26 mouse cellular contexts compared by ENCODE assay signal in genomic region chr4:51627289-51627688, GRCm38 (mm10).
DNase-seq lines count a peak whose midpoint lies in the region; ATAC-seq and TF ChIP-seq lines count a peak whose summit lies in the region.
"Had no signal": no experiment of that assay in that cellular context is flagged by ENCODE, and none has a peak within 500 bp of the region (broad histone marks: within the 10 kb centered on the region; RNA-seq: fewer than 3 reads in every experiment).

No protein-coding gene starts in this region.

- ATAC-seq in forebrain, embryonic 16.5 days, result peak; percentile 49; the same call in 1 of the 2 replicates
- no peak for ATAC-seq in hindbrain, postnatal 0 days
- ATAC-seq in hindbrain, embryonic 11.5 days (ENCODE audit: low FRiP score), result no peak
- ATAC-seq in neural tube, embryonic 15.5 days (ENCODE audit: low FRiP score), result peak; percentile 69; the same call in 1 of the 2 replicates
- ATAC-seq: forebrain, embryonic 15.5 days; liver, embryonic 12.5 days; liver, postnatal 0 days had no signal

- H3K4me1 ChIP-seq in forebrain, embryonic 16.5 days (replicated peaks; ENCODE audit: control insufficient read depth, insufficient read depth, low read length), result no peaks in the 10 kb centered on the region
- H3K4me1 ChIP-seq in forebrain, embryonic 10.5 days, result no peaks in the 10 kb centered on the region
- H3K4me1 ChIP-seq in hindbrain, postnatal 0 days (ENCODE audit: insufficient read depth, low read length), result no peaks in the 10 kb centered on the region
- H3K4me1 ChIP-seq in hindbrain, embryonic 11.5 days (replicated peaks; ENCODE audit: control insufficient read depth, insufficient read depth, low read length), result no peaks in the 10 kb centered on the region
- no peaks in the 10 kb centered on the region for H3K4me1 ChIP-seq in neural tube, embryonic 15.5 days
- H3K4me1 ChIP-seq: forebrain, embryonic 15.5 days; hindbrain, embryonic 10.5 days; kidney, embryonic 15.5 days; liver, embryonic 12.5 days; neural tube, embryonic 12.5 days had no signal

- no peak overlapping the region for H3K9ac ChIP-seq in forebrain, embryonic 16.5 days (replicated peaks; ENCODE audit: low read depth, low read length)
- no peak overlapping the region for H3K9ac ChIP-seq in hindbrain, postnatal 0 days (replicated peaks; ENCODE audit: low read length)
- no peak overlapping the region for H3K9ac ChIP-seq in hindbrain, embryonic 11.5 days (ENCODE audit: low read depth, low read length)
- no peak overlapping the region for H3K9ac ChIP-seq in neural tube, embryonic 15.5 days (replicated peaks)
- H3K9ac ChIP-seq: forebrain, embryonic 15.5 days; kidney, embryonic 15.5 days; liver, embryonic 12.5 days; liver, postnatal 0 days; neural tube, embryonic 12.5 days had no signal

- H3K4me2 ChIP-seq in forebrain, embryonic 16.5 days (ENCODE audit: low read length), result no peak overlapping the region
- H3K4me2 ChIP-seq in hindbrain, postnatal 0 days (ENCODE audit: low read depth, low read length), result no peak overlapping the region
- H3K4me2 ChIP-seq in hindbrain, embryonic 11.5 days (replicated peaks; ENCODE audit: low read depth, low read length), result no peak overlapping the region
- no peak overlapping the region for H3K4me2 ChIP-seq in neural tube, embryonic 15.5 days
- H3K4me2 ChIP-seq: forebrain, embryonic 15.5 days; kidney, embryonic 15.5 days; liver, embryonic 12.5 days; neural tube, embryonic 12.5 days had no signal

- no peak for TF ChIP-seq CTCF in hindbrain, postnatal 0 days (IDR thresholded peaks at IDR 0.05; ENCODE audit: low read depth)

- no peak overlapping the region for H3K27ac ChIP-seq in forebrain, embryonic 16.5 days (ENCODE audit: low read length)
- no peak overlapping the region for H3K27ac ChIP-seq in forebrain, embryonic 10.5 days
- H3K27ac ChIP-seq in hindbrain, postnatal 0 days, result no peak overlapping the region
- no peak overlapping the region for H3K27ac ChIP-seq in hindbrain, embryonic 11.5 days (ENCODE audit: low read depth, low read length)
- H3K27ac ChIP-seq in neural tube, embryonic 15.5 days (replicated peaks), result no peak overlapping the region
- H3K27ac ChIP-seq: forebrain, embryonic 15.5 days; hindbrain, embryonic 10.5 days; kidney, embryonic 15.5 days; layer of hippocampus, adult 2 months; left cerebral cortex, adult 2 months; liver, embryonic 12.5 days; neural tube, embryonic 12.5 days had no signal

- no peaks in the 10 kb centered on the region for H3K36me3 ChIP-seq in forebrain, embryonic 16.5 days (ENCODE audit: control insufficient read depth, insufficient read depth)
- H3K36me3 ChIP-seq in forebrain, embryonic 10.5 days (replicated peaks), result no peaks in the 10 kb centered on the region
- H3K36me3 ChIP-seq in hindbrain, postnatal 0 days (ENCODE audit: insufficient read depth, low read length), result no peaks in the 10 kb centered on the region
- no peaks in the 10 kb centered on the region for H3K36me3 ChIP-seq in hindbrain, embryonic 11.5 days (ENCODE audit: control insufficient read depth, insufficient read depth, low read length)
- no peaks in the 10 kb centered on the region for H3K36me3 ChIP-seq in neural tube, embryonic 15.5 days
- H3K36me3 ChIP-seq: forebrain, embryonic 15.5 days; G1E; hindbrain, embryonic 10.5 days; kidney, embryonic 15.5 days; liver, embryonic 12.5 days; neural tube, embryonic 12.5 days had no signal

- H3K27me3 ChIP-seq in forebrain, embryonic 16.5 days (replicated peaks; ENCODE audit: control insufficient read depth, insufficient read depth, low read length), result no peaks in the 10 kb centered on the region
- no peaks in the 10 kb centered on the region for H3K27me3 ChIP-seq in forebrain, embryonic 10.5 days (ENCODE audit: poor library complexity, severe bottlenecking)
- H3K27me3 ChIP-seq in hindbrain, postnatal 0 days (ENCODE audit: insufficient read depth, low read length), result no peaks in the 10 kb centered on the region
- no peaks in the 10 kb centered on the region for H3K27me3 ChIP-seq in hindbrain, embryonic 11.5 days (ENCODE audit: control insufficient read depth, insufficient read depth, low read length)
- no peaks in the 10 kb centered on the region for H3K27me3 ChIP-seq in neural tube, embryonic 15.5 days (replicated peaks)
- H3K27me3 ChIP-seq: forebrain, embryonic 15.5 days; kidney, embryonic 15.5 days; liver, embryonic 12.5 days; neural tube, embryonic 12.5 days had no signal

- no peak for DNase-seq in forebrain, embryonic 10.5 days (ENCODE audit: extremely low spot score, low spot score)
- DNase-seq in hindbrain, postnatal 0 days (ENCODE audit: low spot score), result peak; percentile 23
- no peak for DNase-seq in hindbrain, embryonic 11.5 days (ENCODE audit: low spot score)
- no peak for DNase-seq in neural tube, embryonic 10.5 days (ENCODE audit: extremely low spot score, low spot score)
- DNase-seq in telencephalon, adult 2 months (ENCODE audit: low read depth, low spot score), result peak; percentile 10
- no peak for DNase-seq in lung, postnatal 4 days
- DNase-seq: adrenal gland, postnatal 10 days; cerebellum, adult 18-20 months; cerebellum, postnatal 10 days; gastrocnemius, postnatal 14 days; heart, postnatal 14 days; kidney, adult 18-20 months; kidney, postnatal 36 days; left cerebral cortex, postnatal 4 days; liver, postnatal 0 days had no signal

- no peak overlapping the region for H3K4me3 ChIP-seq in forebrain, embryonic 16.5 days (replicated peaks; ENCODE audit: low read length)
- no peak overlapping the region for H3K4me3 ChIP-seq in forebrain, embryonic 10.5 days
- H3K4me3 ChIP-seq in hindbrain, postnatal 0 days (ENCODE audit: low read length), result no peak overlapping the region
- H3K4me3 ChIP-seq in hindbrain, embryonic 11.5 days (ENCODE audit: low read depth, low read length), result no peak overlapping the region
- H3K4me3 ChIP-seq in neural tube, embryonic 15.5 days (replicated peaks), result no peak overlapping the region
- H3K4me3 ChIP-seq: erythroblast, embryonic 14.5 days; forebrain, embryonic 15.5 days; hindbrain, embryonic 10.5 days; kidney, embryonic 15.5 days; layer of hippocampus, adult 2 months; left cerebral cortex, adult 2 months; liver, embryonic 12.5 days; neural tube, embryonic 12.5 days had no signal

- H3K9me3 ChIP-seq in forebrain, embryonic 16.5 days (ENCODE audit: control insufficient read depth, low read length), result no peaks in the 10 kb centered on the region
- no peaks in the 10 kb centered on the region for H3K9me3 ChIP-seq in forebrain, embryonic 10.5 days
- H3K9me3 ChIP-seq in hindbrain, postnatal 0 days (ENCODE audit: low read length), result no peaks in the 10 kb centered on the region
- H3K9me3 ChIP-seq in hindbrain, embryonic 11.5 days (ENCODE audit: control insufficient read depth, low read length), result no peaks in the 10 kb centered on the region
- H3K9me3 ChIP-seq in neural tube, embryonic 15.5 days (replicated peaks), result no peaks in the 10 kb centered on the region
- H3K9me3 ChIP-seq: forebrain, embryonic 15.5 days; hindbrain, embryonic 10.5 days; kidney, embryonic 15.5 days; liver, embryonic 12.5 days; neural tube, embryonic 12.5 days had no signal

- 45% methylated on average over 3 of the region's 3 CpGs for WGBS in forebrain, embryonic 16.5 days
- 69% methylated on average over 3 of the region's 3 CpGs for WGBS in forebrain, embryonic 10.5 days
- 40% methylated on average over 3 of the region's 3 CpGs for WGBS in hindbrain, postnatal 0 days
- 63% methylated on average over 3 of the region's 3 CpGs for WGBS in hindbrain, embryonic 11.5 days
- 46% methylated on average over 3 of the region's 3 CpGs for WGBS in neural tube, embryonic 15.5 days

Comparison
In these comparisons a context has a peak if more than half of its experiments do, and no peak if none do; other contexts are left out.
1. DNase-seq: peak in hindbrain, postnatal 0 days (single experiment) and telencephalon, adult 2 months (single experiment); none in forebrain, embryonic 10.5 days (single experiment), hindbrain, embryonic 11.5 days (single experiment), neural tube, embryonic 10.5 days (single experiment) and lung, postnatal 4 days (0 of 2).
2. ATAC-seq: peak in forebrain, embryonic 16.5 days (single experiment) and neural tube, embryonic 15.5 days (single experiment); none in hindbrain, postnatal 0 days (single experiment) and hindbrain, embryonic 11.5 days (single experiment).